Mouse (Mus musculus) midbrain, embryonic 11.5 days (tissue): ENCODE data around the gene Mon1b. TPM values are rescaled to one million over a fixed set of nuclear protein-coding genes. Genes with fewer than 3 reads are reported as not detected.
A peak's percentile ranks its signal among the peaks of the same experiment; 100 is the strongest.

ENCODE experiments used
- ATAC-seq: fragments of 200-750 bp; cut with Nextera tagmentation; 2 replicates; pipeline ENCODE4 v1.8.0; 2017; ENCODE audit warnings: moderate TSS enrichment, moderate library complexity; ENCODE audit not compliant: low FRiP score
- DNase-seq: peaks from one replicate; pipeline ENCODE4 v3.0.0; 2015; ENCODE audit warnings: low spot score; ENCODE audit errors: missing footprints
- H3K27ac ChIP-seq: fragments of 300-500 bp; sonication (generic); 2 replicates; pipeline ENCODE4 v1.5.1; 2014; ENCODE audit warnings: low read depth, low read length
- H3K27me3 ChIP-seq: fragments of 300-500 bp; sonication (generic); 2 replicates; pipeline ENCODE4 v1.6.1; 2014; ENCODE audit warnings: mild to moderate bottlenecking, low read length, moderate library complexity, mixed read lengths; ENCODE audit not compliant: control insufficient read depth, insufficient read depth
- H3K36me3 ChIP-seq: fragments of 300-500 bp; sonication (generic); 2 replicates; pipeline ENCODE4 v1.6.1; 2014; ENCODE audit warnings: mild to moderate bottlenecking, low read length, moderate library complexity, mixed read lengths; ENCODE audit not compliant: control insufficient read depth, insufficient read depth
- H3K4me1 ChIP-seq: fragments of 300-500 bp; sonication (generic); 2 replicates; pipeline ENCODE4 v1.6.1; 2014; ENCODE audit warnings: low read length; ENCODE audit not compliant: control insufficient read depth, insufficient read depth
- H3K4me2 ChIP-seq: fragments of 300-500 bp; sonication (generic); 2 replicates; pipeline ENCODE4 v1.6.1; 2014; ENCODE audit warnings: mild to moderate bottlenecking, moderate library complexity
- H3K4me3 ChIP-seq: fragments of 300-500 bp; sonication (generic); 2 replicates; pipeline ENCODE4 v1.5.1; 2014; ENCODE audit warnings: low read depth, low read length
- H3K9ac ChIP-seq: fragments of 300-500 bp; sonication (generic); 2 replicates; pipeline ENCODE4 v1.6.1; 2014; ENCODE audit warnings: low read length
- H3K9me3 ChIP-seq: fragments of 300-500 bp; sonication (generic); 2 replicates; pipeline ENCODE4 v1.6.1; 2016; ENCODE audit warnings: low read length; ENCODE audit not compliant: control insufficient read depth
- WGBS: fragments of 180-500 bp; shearing (Covaris S2); extraction: QIAGEN DNeasy Blood & Tissue Kit; methylation state at CpG from one replicate; pipeline ENCODE4 v1.1.7; 2014; 5-methylcytosine and 5-hydroxymethylcytosine counted together
- polyA plus RNA-seq: library from polyadenylated mRNA; unstranded; fragments of >200 nt; fragmentation: Nextera tagmentation; extraction: Ambion mirVana; gene quantifications from 2 replicates; pipeline ENCODE4 v1.2.1, GENCODE M21; 2014

Mon1b gene
- polyA plus RNA-seq, result 10.9 and 11.2 TPM in 2 replicates

- Histone ChIP-seq H3K9ac (peak within 1 kb of the TSS; percentile 74), H3K9me3 (no peaks in the 10 kb centered on the region), H3K27me3 (no peaks in the 10 kb centered on the region), H3K36me3 (0 out of 2 replicates have a peak, but pooled peaks cover 7% of the 10 kb centered on the region), H3K4me1 (peaks cover 9% of the 10 kb centered on the region), H3K27ac (peak within 1 kb of the TSS; percentile 76; the same call in 1 of the 2 replicates), H3K4me3 (peak within 1 kb of the TSS; percentile 62), H3K4me2 (peak within 1 kb of the TSS; percentile 93)
- peak; percentile 98 for ATAC-seq
- DNase-seq, result peak; percentile 99
- WGBS, result under 1% methylated on average over 42 of the region's 42 CpGs
Observed at GRCm38 (mm10) chr8:113634670-113635591, at the start of gene Mon1b. Gene Mon1b (plus strand): TSS chr8:113635587.

- Histone ChIP-seq H3K9me3 (no peaks in the 10 kb centered on the region), H3K9ac (no peak overlapping the region), H3K27ac (no peak overlapping the region), H3K4me2 (no peak overlapping the region), H3K27me3 (no peaks in the 10 kb centered on the region), H3K4me3 (no peak overlapping the region), H3K36me3 (no peaks in the 10 kb centered on the region), H3K4me1 (no peaks in the 10 kb centered on the region)
- no peak for ATAC-seq
- no peak for DNase-seq
- 45% methylated on average over 3 of the region's 3 CpGs for WGBS
Observed at GRCm38 (mm10) chr8:113598401-113598800, 37.0 kb upstream of the Mon1b start.

GRCm38 (mm10) chr8:113632634-113633033 lies 2.8 kb upstream of the Mon1b start:
- H3K4me2 ChIP-seq, result no peak overlapping the region
- H3K9me3 ChIP-seq, result no peaks in the 10 kb centered on the region
- 10% methylated on average over 3 of the region's 3 CpGs for WGBS
- H3K4me1 ChIP-seq, result peaks cover 9% of the 10 kb centered on the region
- no peak overlapping the region for H3K9ac ChIP-seq
- no peak overlapping the region for H3K27ac ChIP-seq
- H3K27me3 ChIP-seq, result no peaks in the 10 kb centered on the region
- ATAC-seq (no peak), DNase-seq (peak; percentile 90)
- H3K4me3 ChIP-seq, result no peak overlapping the region
- H3K36me3 ChIP-seq, result no peaks in the 10 kb centered on the region

GRCm38 (mm10) chr8:113634161-113634560 lies 1.2 kb upstream of the Mon1b start:
- ATAC-seq (no peak), DNase-seq (no peak)
- 37% methylated on average over 12 of the region's 12 CpGs for WGBS
- Histone ChIP-seq H3K4me3 (peak overlapping the region; percentile 62), H3K4me2 (peak overlapping the region; percentile 47), H3K9me3 (no peaks in the 10 kb centered on the region), H3K27me3 (no peaks in the 10 kb centered on the region), H3K27ac (no peak overlapping the region), H3K9ac (peak overlapping the region; percentile 43), H3K36me3 (0 out of 2 replicates have a peak, but pooled peaks cover 7% of the 10 kb centered on the region), H3K4me1 (peaks cover 9% of the 10 kb centered on the region)

GRCm38 (mm10) chr8:113635592-113636279 lies 349 bp downstream of the Mon1b start:
- peaks cover 9% of the 10 kb centered on the region for H3K4me1 ChIP-seq
- ATAC-seq, result peak; percentile 78
- peak overlapping the region; percentile 74 for H3K9ac ChIP-seq
- WGBS, result 1% methylated on average over 44 of the region's 44 CpGs
- no peaks in the 10 kb centered on the region for H3K27me3 ChIP-seq
- no peaks in the 10 kb centered on the region for H3K9me3 ChIP-seq
- peak; percentile 100 for DNase-seq
- H3K4me3 ChIP-seq, result peak overlapping the region; percentile 62
- H3K27ac ChIP-seq, result peak overlapping the region; percentile 69; the same call in 1 of the 2 replicates
- H3K36me3 ChIP-seq, result peaks cover 7% of the 10 kb centered on the region; the same call in 1 of the 2 replicates
- H3K4me2 ChIP-seq, result peak overlapping the region; percentile 93

DNA sequence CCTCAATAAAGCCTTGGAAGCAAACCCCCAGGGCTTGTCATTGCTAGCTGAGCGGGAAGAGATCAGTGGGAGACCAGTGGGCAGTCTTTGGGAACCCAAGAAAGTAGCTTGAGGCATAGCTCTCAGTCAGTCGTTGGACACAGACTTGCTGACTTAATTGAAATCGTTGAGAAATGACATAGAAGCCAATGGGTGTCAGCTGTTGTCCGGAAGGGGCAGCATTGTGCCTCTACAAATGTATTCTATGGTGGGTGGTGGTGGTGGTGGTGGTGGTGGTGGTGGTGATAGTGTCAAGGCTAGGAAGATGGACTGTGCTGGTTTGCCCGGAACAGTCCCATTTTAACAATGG lies 867 bp downstream of the Mon1b start:
- Histone ChIP-seq H3K4me1 (peaks cover 9% of the 10 kb centered on the region), H3K4me2 (peak overlapping the region; percentile 93), H3K9me3 (no peaks in the 10 kb centered on the region), H3K9ac (peak overlapping the region; percentile 74), H3K27ac (no peak overlapping the region), H3K27me3 (no peaks in the 10 kb centered on the region), H3K4me3 (peak overlapping the region; percentile 62), H3K36me3 (peaks cover 7% of the 10 kb centered on the region; the same call in 1 of the 2 replicates)
- WGBS, result 38% methylated on average over 5 of the region's 5 CpGs
- ATAC-seq (no peak), DNase-seq (no peak)

DNA sequence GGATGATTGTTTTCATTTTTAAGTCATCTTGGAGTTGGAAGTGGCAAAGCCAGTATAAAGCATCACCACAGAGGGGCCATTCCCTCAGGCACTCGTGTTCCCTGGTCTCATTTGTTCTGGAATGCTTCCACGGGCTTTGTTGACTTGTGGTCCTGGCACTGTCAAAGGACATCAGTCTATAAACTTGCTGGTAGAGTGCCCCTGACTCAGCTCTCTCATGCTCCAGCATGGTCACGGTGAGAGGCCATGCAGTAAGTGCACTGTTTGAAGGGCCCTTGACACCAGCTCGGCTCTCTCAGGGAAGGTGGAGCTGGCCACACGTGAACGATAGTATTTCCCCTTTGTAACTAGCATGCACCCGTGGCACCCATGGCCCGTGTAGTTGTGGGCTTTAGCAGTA lies 5.0 kb downstream of the Mon1b start:
- 87% methylated on average over 8 of the region's 8 CpGs for WGBS
- ATAC-seq (no peak), DNase-seq (no peak)
- Histone ChIP-seq H3K27ac (no peak overlapping the region), H3K4me2 (no peak overlapping the region), H3K4me3 (no peak overlapping the region), H3K36me3 (peaks cover 7% of the 10 kb centered on the region; the same call in 1 of the 2 replicates), H3K9me3 (no peaks in the 10 kb centered on the region), H3K9ac (no peak overlapping the region), H3K4me1 (peaks cover 3% of the 10 kb centered on the region), H3K27me3 (no peaks in the 10 kb centered on the region)

DNA sequence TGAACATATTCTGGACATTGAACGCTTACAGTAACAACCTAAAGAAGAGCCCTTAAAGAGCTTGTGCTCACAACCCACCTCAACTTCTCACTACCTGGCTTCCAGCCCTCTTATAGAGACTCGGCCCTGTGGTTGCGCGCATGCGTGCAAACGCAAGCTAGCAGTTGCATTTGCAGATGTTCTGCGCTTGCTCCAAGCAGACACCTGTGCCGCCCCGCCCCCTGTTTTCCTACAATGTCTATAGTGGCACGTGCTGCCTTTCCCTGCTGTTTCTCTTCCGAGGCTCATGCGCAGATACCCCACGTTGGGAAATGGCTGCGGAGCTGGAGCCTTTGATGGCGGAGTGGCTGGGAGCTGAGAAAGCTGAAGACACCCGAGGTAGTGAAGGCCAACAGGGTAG lies 7.5 kb downstream of the Mon1b start, which contains the start of gene Syce1l:
TSS of gene Syce1l (plus strand) at position 288 of the 400 bp plus-strand sequence.
- DNase-seq, result no peak
- no peaks in the 10 kb centered on the region for H3K9me3 ChIP-seq
- 94% methylated on average over 16 of the region's 16 CpGs for WGBS
- peaks cover 7% of the 10 kb centered on the region; the same call in 1 of the 2 replicates for H3K36me3 ChIP-seq
- no peak for ATAC-seq
- H3K9ac ChIP-seq, result no peak within 1 kb of the TSS
- H3K4me2 ChIP-seq, result no peak within 1 kb of the TSS
- H3K4me1 ChIP-seq, result no peaks in the 10 kb centered on the region
- no peak within 1 kb of the TSS for H3K4me3 ChIP-seq
- no peak within 1 kb of the TSS for H3K27ac ChIP-seq
- H3K27me3 ChIP-seq, result no peaks in the 10 kb centered on the region
